Mouse (Mus musculus): ENCODE data around the gene Fignl2.

DNA sequence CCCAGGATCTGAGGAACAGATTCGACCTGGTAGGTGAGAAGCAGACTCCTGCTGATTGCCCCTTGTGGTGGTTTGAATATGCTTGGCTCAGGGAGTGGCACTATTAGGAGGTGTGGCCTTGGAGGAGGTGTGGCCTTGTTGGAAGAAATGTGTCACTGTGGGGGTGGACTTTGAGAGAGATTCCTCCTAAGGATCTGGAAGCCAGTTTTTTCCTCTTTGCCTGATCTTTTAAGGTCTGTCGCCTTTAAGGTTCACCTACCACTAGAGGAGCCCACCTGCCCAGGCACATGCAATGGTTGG, 43.9 kb upstream of the Fignl2 start:
- TF ChIP-seq CTCF (IDR thresholded peaks at IDR 0.05; ENCODE audit: borderline replicate concordance, insufficient read depth, low read depth, low read length) (no peak), POLR2A (IDR thresholded peaks at IDR 0.05; ENCODE audit: borderline replicate concordance, insufficient read depth, low read length) (no peak)

Data from cerebellum, adult 2 months (tissue).